Mouse (Mus musculus): ENCODE measurements around the gene Borcs5.

DNA sequence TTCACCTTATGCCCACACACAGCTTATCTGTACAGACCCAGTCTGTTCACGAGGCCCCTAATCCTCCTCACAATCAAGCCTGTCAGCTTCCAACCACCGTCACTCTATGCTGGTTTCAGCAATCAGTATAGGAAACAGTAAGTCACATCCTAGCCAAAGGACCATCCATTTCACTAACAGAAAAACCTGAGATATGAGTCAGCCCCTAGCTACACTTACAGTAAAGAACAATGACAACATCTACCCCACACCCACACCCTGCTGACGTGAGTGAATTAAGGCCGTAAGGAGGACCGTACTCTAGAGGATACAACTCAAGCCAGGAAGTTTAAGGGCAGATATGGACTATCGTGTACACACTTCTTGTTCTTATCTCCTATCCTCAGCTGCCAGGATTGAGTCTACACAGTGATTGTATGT, 76.9 kb downstream of the Borcs5 start:
- TF ChIP-seq POLR2A (IDR thresholded peaks at IDR 0.05; ENCODE audit: low read depth, low read length) (no peak), CTCF (IDR thresholded peaks at IDR 0.05; ENCODE audit: borderline replicate concordance, insufficient read depth, low read length) (no peak)
